Mouse (Mus musculus): ENCODE measurements around the gene Pglyrp1. TPM values are rescaled to one million over a fixed set of nuclear protein-coding genes. Genes with fewer than 3 reads are reported as not detected.
A peak's percentile ranks its signal among the peaks of the same experiment; 100 is the strongest.

Gene Pglyrp1
- polyA plus RNA-seq, 1 experiment from 2014 or later = 1.6 TPM

DNA sequence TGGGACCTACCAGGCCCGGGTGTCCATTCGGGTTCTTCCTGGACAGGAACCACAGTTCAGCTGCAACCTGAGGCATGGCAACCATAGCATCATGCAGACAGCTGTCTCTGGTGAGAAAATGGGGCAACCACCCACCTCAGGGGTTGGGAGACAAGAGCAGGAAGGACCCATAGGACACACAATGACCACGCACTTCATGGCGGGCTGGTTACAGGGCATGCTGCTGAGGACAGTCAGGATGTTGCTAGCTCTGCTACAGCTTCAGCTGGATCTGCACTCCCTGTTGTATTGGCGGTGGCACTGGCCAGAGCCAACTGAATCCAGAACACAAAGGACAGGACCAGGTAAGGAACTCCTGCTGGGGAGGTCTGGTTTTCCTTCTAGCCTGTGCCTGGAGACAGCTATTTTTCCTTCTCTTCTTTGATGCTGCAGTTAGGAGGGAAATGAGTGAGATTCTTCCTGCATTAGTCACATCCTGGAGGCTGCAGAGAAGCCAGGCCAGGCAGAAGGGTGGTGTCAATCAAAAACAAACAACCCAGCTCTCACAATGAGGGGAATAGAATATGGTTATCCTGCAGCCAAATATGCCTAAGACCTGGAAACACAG, 12.7 kb upstream of the Pglyrp1 start:
- no peaks in the 10 kb centered on the region for H3K36me3 ChIP-seq
- no peaks in the 10 kb centered on the region for H3K9me3 ChIP-seq (replicated peaks)

DNA sequence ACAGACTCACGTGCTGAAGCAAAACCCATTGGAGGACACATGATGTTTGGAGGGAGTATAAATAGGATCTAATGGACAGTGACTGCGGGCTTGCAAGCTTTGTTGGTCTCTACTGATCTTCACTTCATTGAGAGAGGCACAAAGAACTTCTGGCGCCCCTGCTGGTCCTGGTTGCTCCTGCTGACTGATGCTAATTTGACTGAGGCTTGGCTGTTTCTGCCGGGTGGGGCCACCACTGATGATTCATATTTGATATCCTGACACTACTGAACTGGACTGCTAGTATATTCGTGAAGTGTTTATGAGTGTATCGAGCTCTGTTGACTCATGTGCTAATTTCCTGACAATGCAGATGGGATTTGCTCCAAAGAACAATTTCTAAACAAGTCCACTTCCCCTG, 8.3 kb upstream of the Pglyrp1 start:
- no peak for ATAC-seq (replicated peaks; ENCODE audit: insufficient number of reproducible peaks, insufficient read depth, low FRiP score, low read depth)
- Histone ChIP-seq H3K27ac (no peak overlapping the region), H3K4me2 (no peak overlapping the region), H3K9me3 (replicated peaks) (no peaks in the 10 kb centered on the region), H3K4me1 (replicated peaks) (peaks cover 6% of the 10 kb centered on the region; the same call in 1 of the 2 replicates), H3K4me3 (no peak overlapping the region), H3K36me3 (no peaks in the 10 kb centered on the region), H3K27me3 (no peaks in the 10 kb centered on the region), H3K9ac (no peak overlapping the region)
- WGBS = 79% methylated on average over 6 of the region's 6 CpGs

More for the DNA sequence above, 12.7 kb upstream of the Pglyrp1 start:
- peak; percentile 58 for ATAC-seq (replicated peaks; ENCODE audit: insufficient number of reproducible peaks, insufficient read depth, low FRiP score, low read depth)
- Histone ChIP-seq H3K27me3 (no peaks in the 10 kb centered on the region), H3K4me1 (replicated peaks) (peaks cover 6% of the 10 kb centered on the region; the same call in 1 of the 2 replicates), H3K4me2 (no peak overlapping the region), H3K4me3 (no peak overlapping the region), H3K27ac (peak overlapping the region; percentile 56), H3K9ac (no peak overlapping the region)
- WGBS = 64% methylated on average over 5 of the region's 5 CpGs

- ATAC-seq (replicated peaks; ENCODE audit: insufficient number of reproducible peaks, insufficient read depth, low FRiP score, low read depth) = no peak
- Histone ChIP-seq H3K9ac (no peak overlapping the region), H3K27me3 (peaks cover 10% of the 10 kb centered on the region), H3K9me3 (replicated peaks) (no peaks in the 10 kb centered on the region), H3K36me3 (no peaks in the 10 kb centered on the region), H3K4me3 (no peak overlapping the region), H3K4me2 (no peak overlapping the region), H3K4me1 (replicated peaks) (peaks cover 4% of the 10 kb centered on the region; the same call in 1 of the 2 replicates), H3K27ac (no peak overlapping the region)
- 82% methylated on average over 2 of the region's 2 CpGs for WGBS
Measured at GRCm38 (mm10) chr7:18868491-18868890, 2.6 kb upstream of the Pglyrp1 start.

DNA sequence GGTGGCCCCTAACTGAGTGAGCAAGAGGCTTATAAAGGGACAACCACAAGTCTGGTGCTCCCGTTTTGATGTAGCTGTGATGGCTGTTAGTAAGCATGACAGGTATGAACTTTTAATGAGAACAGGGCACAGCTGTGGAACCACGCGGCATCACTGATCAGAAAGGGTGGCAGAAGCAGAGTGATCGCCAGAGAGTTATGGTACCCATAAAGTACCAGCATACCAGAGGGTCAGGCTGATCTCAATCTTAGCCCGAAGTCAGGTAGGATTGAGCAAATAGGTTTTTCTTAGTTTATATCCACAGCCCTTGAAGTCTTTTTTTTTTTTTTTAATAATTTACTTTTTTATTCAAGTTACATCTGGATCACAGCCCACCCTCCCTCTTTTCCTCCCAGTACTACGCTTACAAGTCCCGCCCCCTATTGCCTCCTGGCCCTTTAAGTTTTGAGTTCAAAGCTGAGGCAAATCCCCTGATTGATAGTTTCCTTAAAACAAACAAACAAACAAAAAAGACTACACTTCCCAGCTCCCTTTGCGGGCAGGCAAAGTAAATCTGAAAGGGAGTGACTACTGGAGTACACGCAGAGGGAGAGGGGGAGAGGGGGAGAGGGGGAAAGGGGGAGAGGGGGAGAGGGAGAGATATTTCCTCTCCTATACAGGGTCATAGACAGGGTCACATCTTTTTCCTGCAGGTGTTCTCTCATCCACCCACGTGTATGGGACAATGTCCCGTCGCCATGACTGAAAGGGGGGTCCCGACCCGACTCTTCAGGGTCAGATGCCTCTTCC, 1.1 kb downstream of the Pglyrp1 start:
- no peaks in the 10 kb centered on the region for H3K36me3 ChIP-seq
- H3K4me2 ChIP-seq = peak overlapping the region; percentile 80
- peaks cover 4% of the 10 kb centered on the region; the same call in 1 of the 2 replicates for H3K4me1 ChIP-seq (replicated peaks)
- H3K9ac ChIP-seq = 0 out of 2 replicates have a peak overlapping the region, but pooled peaks have one; percentile 25
- H3K9me3 ChIP-seq (replicated peaks) = no peaks in the 10 kb centered on the region
- 34% methylated on average over 13 of the region's 14 CpGs for WGBS
- peak overlapping the region; percentile 48 for H3K4me3 ChIP-seq
- no peak for ATAC-seq (replicated peaks; ENCODE audit: insufficient number of reproducible peaks, insufficient read depth, low FRiP score, low read depth)
- peaks cover 16% of the 10 kb centered on the region for H3K27me3 ChIP-seq
- H3K27ac ChIP-seq = no peak overlapping the region

DNA sequence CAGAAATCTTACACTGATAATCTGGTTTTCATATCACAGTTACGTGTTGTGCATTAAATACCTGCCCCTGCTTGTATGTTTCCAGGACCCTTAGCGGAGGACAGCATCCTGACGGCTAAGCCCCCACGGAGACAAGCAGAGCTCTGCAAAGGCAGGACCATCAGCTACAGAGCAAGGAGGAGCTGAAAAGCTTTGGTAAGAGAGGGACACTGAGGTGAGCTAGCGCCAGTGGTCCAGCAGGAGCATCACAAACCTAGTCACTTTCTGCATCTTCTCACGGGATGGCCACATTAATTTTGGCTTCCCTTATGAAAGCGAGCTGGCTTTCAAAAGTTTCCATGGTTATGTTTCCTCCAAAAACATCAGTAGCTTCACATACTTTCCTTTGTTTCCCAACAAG, 1.7 kb downstream of the Pglyrp1 start:
- Histone ChIP-seq H3K4me3 (peak overlapping the region; percentile 48), H3K4me2 (peak overlapping the region; percentile 80), H3K27me3 (peaks cover 16% of the 10 kb centered on the region), H3K4me1 (replicated peaks) (peaks cover 4% of the 10 kb centered on the region; the same call in 1 of the 2 replicates), H3K9me3 (replicated peaks) (no peaks in the 10 kb centered on the region), H3K27ac (no peak overlapping the region), H3K36me3 (no peaks in the 10 kb centered on the region), H3K9ac (0 out of 2 replicates have a peak overlapping the region, but pooled peaks have one; percentile 45)
- WGBS = 5% methylated on average over 7 of the region's 7 CpGs
- ATAC-seq (replicated peaks; ENCODE audit: insufficient number of reproducible peaks, insufficient read depth, low FRiP score, low read depth) = no peak

GRCm38 (mm10) chr7:18873253-18873652, 2.1 kb downstream of the Pglyrp1 start:
- 1% methylated on average over 10 of the region's 10 CpGs for WGBS
- H3K9ac ChIP-seq = peak overlapping the region; percentile 45; the same call in 1 of the 2 replicates
- no peaks in the 10 kb centered on the region for H3K36me3 ChIP-seq
- peak; percentile 69 for ATAC-seq (replicated peaks; ENCODE audit: insufficient number of reproducible peaks, insufficient read depth, low FRiP score, low read depth)
- H3K4me2 ChIP-seq = peak overlapping the region; percentile 80
- peak overlapping the region; percentile 48 for H3K4me3 ChIP-seq
- peaks cover 4% of the 10 kb centered on the region; the same call in 1 of the 2 replicates for H3K4me1 ChIP-seq (replicated peaks)
- H3K27me3 ChIP-seq = peaks cover 16% of the 10 kb centered on the region
- no peak overlapping the region for H3K27ac ChIP-seq
- H3K9me3 ChIP-seq (replicated peaks) = no peaks in the 10 kb centered on the region

DNA sequence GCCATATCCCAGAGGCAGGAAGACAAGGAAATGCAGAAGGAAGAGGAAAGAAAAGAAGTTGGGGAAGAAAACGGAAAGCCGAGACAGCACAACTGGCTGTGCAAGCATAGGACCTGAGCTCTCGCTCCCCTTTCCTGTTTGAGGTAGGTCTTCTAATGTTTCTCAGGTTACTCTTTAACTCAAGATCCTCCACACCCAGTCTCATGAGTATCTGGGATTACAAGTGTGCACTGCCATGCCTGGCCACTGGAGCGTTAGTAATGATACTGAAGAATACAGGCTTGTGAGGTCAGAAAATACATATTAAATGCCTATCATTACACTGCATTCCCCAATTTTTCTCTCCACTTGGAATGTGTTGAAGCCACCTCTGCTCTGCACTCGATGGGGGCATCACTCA, 4.2 kb downstream of the Pglyrp1 start:
- 77% methylated on average over 5 of the region's 5 CpGs for WGBS
- Histone ChIP-seq H3K27ac (no peak overlapping the region), H3K9ac (no peak overlapping the region), H3K4me1 (replicated peaks) (peaks cover 4% of the 10 kb centered on the region; the same call in 1 of the 2 replicates), H3K4me3 (no peak overlapping the region), H3K4me2 (no peak overlapping the region), H3K9me3 (replicated peaks) (no peaks in the 10 kb centered on the region), H3K36me3 (no peaks in the 10 kb centered on the region), H3K27me3 (peaks cover 16% of the 10 kb centered on the region)
- ATAC-seq (replicated peaks; ENCODE audit: insufficient number of reproducible peaks, insufficient read depth, low FRiP score, low read depth) = no peak

GRCm38 (mm10) chr7:18878691-18879090, 7.6 kb downstream of the Pglyrp1 start:
- 60% methylated on average over 7 of the region's 7 CpGs for WGBS

DNA sequence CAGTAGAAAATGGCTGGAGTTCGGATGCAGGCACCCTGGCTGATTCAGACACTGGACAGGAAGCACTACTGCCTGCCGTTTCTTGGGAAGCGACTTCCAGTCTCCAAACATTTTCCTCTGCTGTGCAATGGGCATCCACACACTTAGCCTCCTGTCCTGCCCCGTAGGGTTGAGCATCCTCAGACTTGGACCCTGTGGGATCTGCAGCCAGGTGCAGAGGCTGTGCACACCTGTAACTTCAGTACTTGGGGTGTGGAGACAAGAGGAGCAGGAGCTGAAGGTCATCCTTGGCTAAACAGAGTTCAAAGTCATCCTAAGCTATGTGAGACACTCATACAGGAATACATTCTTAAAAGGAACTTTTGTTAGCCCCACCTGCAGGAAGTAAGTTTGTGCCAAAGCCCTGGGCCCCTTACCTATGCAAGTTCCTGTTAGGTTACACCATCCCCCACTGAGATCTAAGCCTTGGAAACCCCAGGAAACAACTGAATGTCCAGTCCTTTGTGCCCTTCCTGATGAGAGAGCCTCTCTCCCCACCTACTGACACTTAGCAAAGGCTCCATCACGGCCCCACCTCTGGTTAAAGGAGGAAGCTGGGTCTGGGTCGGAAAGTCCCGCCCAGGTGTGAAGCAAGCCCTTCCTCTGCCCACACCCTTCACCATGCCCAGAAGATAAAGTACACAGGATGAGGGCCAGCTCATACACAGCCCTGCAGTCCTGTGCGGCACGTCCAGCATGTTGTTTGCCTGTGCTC, 13.0 kb downstream of the Pglyrp1 start:
- H3K4me3 ChIP-seq = no peak overlapping the region
- no peak overlapping the region for H3K4me2 ChIP-seq
- no peak overlapping the region for H3K9ac ChIP-seq
- 0 out of 2 replicates have a peak, but pooled peaks cover 6% of the 10 kb centered on the region for H3K4me1 ChIP-seq (replicated peaks)
- no peak overlapping the region for H3K27ac ChIP-seq
- ATAC-seq (replicated peaks; ENCODE audit: insufficient number of reproducible peaks, insufficient read depth, low FRiP score, low read depth) = 0 out of 2 replicates have a peak, but pooled peaks have one; percentile 29
- 41% methylated on average over 9 of the region's 9 CpGs for WGBS
- no peaks in the 10 kb centered on the region for H3K36me3 ChIP-seq
- no peaks in the 10 kb centered on the region for H3K27me3 ChIP-seq
- H3K9me3 ChIP-seq (replicated peaks) = no peaks in the 10 kb centered on the region

More at GRCm38 (mm10) chr7:18878691-18879090, 7.6 kb downstream of the Pglyrp1 start:
- ATAC-seq (replicated peaks; ENCODE audit: insufficient number of reproducible peaks, insufficient read depth, low FRiP score, low read depth) = no peak
- Histone ChIP-seq H3K4me3 (no peak overlapping the region), H3K4me1 (replicated peaks) (no peaks in the 10 kb centered on the region), H3K27me3 (peaks cover 6% of the 10 kb centered on the region; the same call in 1 of the 2 replicates), H3K36me3 (no peaks in the 10 kb centered on the region), H3K27ac (no peak overlapping the region), H3K4me2 (no peak overlapping the region), H3K9me3 (replicated peaks) (no peaks in the 10 kb centered on the region), H3K9ac (no peak overlapping the region)

GRCm38 (mm10) chr7:18884745-18885422, 13.8 kb downstream of the Pglyrp1 start:
- H3K4me3 ChIP-seq = no peak overlapping the region
- H3K4me2 ChIP-seq = no peak overlapping the region
- 45% methylated on average over 13 of the region's 13 CpGs for WGBS
- no peak overlapping the region for H3K27ac ChIP-seq
- no peak for ATAC-seq (replicated peaks; ENCODE audit: insufficient number of reproducible peaks, insufficient read depth, low FRiP score, low read depth)
- no peaks in the 10 kb centered on the region for H3K27me3 ChIP-seq
- H3K4me1 ChIP-seq (replicated peaks) = 0 out of 2 replicates have a peak, but pooled peaks cover 6% of the 10 kb centered on the region
- H3K9me3 ChIP-seq (replicated peaks) = no peaks in the 10 kb centered on the region
- no peak overlapping the region for H3K9ac ChIP-seq
- H3K36me3 ChIP-seq = no peaks in the 10 kb centered on the region

All from heart, embryonic 15.5 days (tissue).